Mouse (Mus musculus): ENCODE results near the gene Apbb1. TPM values are rescaled to one million over a fixed set of nuclear protein-coding genes. Genes with fewer than 3 reads are reported as not detected.

Gene Apbb1
- polyA plus RNA-seq, 1 experiment = 34.3 TPM

- TF ChIP-seq USF1 (IDR thresholded peaks at IDR 0.05; ENCODE audit: low read depth) (no peak), POLR2AphosphoS2 (IDR thresholded peaks at IDR 0.05; ENCODE audit: insufficient read length, low read depth) (no peak), TCF12 (IDR thresholded peaks at IDR 0.05; ENCODE audit: insufficient read depth, poor library complexity, severe bottlenecking) (no peak), E2F4 (IDR thresholded peaks at IDR 0.05; ENCODE audit: insufficient read depth) (no peak), MYOD1 (IDR thresholded peaks at IDR 0.05; ENCODE audit: control insufficient read depth in 1 of 3, insufficient read length in 2 of 3, low read depth in 2 of 3) (no peak), POLR2A (IDR thresholded peaks at IDR 0.05; ENCODE audit: insufficient read length, low read depth) (no peak), CEBPB (IDR thresholded peaks at IDR 0.05; ENCODE audit: insufficient read depth, poor library complexity, severe bottlenecking) (no peak), MYOG (IDR thresholded peaks at IDR 0.05; ENCODE audit: control insufficient read depth in 1 of 3, insufficient read depth in 1 of 3, insufficient read length in 2 of 3, low read depth in 2 of 3) (no peak), TCF3 (IDR thresholded peaks at IDR 0.05; ENCODE audit: insufficient read length, low read depth) (no peak), SRF (IDR thresholded peaks at IDR 0.05; ENCODE audit: control insufficient read depth, insufficient read length, low read depth) (no peak), MAX (IDR thresholded peaks at IDR 0.05; ENCODE audit: low read depth) (no peak), REST (IDR thresholded peaks at IDR 0.05; ENCODE audit: insufficient read depth, insufficient read length) (no peak)
- Histone ChIP-seq H3K27me3 (ENCODE audit: control insufficient read depth, insufficient read depth, insufficient read length) (no peaks in the 10 kb centered on the region), H3K79me2 (ENCODE audit: control insufficient read depth, insufficient read depth) (no peaks in the 10 kb centered on the region), H3K4me3 (no peak overlapping the region), H3K36me3 (ENCODE audit: control insufficient read depth, insufficient read depth) (no peaks in the 10 kb centered on the region), H3ac (ENCODE audit: control insufficient read depth, insufficient read length) (no peak overlapping the region), H3K4me2 (ENCODE audit: low read depth) (no peak overlapping the region)
Measured at GRCm38 (mm10) chr7:105556406-105556805, 25.0 kb downstream of the Apbb1 start.

GRCm38 (mm10) chr7:105555571-105555970 is 25.9 kb downstream of the Apbb1 start:
- Histone ChIP-seq H3K4me3 (no peak overlapping the region), H3K79me2 (ENCODE audit: control insufficient read depth, insufficient read depth) (no peaks in the 10 kb centered on the region), H3K27me3 (ENCODE audit: control insufficient read depth, insufficient read depth, insufficient read length) (no peaks in the 10 kb centered on the region), H3K36me3 (ENCODE audit: control insufficient read depth, insufficient read depth) (no peaks in the 10 kb centered on the region), H3ac (ENCODE audit: control insufficient read depth, insufficient read length) (no peak overlapping the region), H3K4me2 (ENCODE audit: low read depth) (peak overlapping the region; percentile 79)
- TF ChIP-seq MYOD1 (IDR thresholded peaks at IDR 0.05; ENCODE audit: control insufficient read depth in 1 of 3, insufficient read length in 2 of 3, low read depth in 2 of 3) (no peak), TCF3 (IDR thresholded peaks at IDR 0.05; ENCODE audit: insufficient read length, low read depth) (no peak), CEBPB (IDR thresholded peaks at IDR 0.05; ENCODE audit: insufficient read depth, poor library complexity, severe bottlenecking) (no peak), E2F4 (IDR thresholded peaks at IDR 0.05; ENCODE audit: insufficient read depth) (no peak), MAX (IDR thresholded peaks at IDR 0.05; ENCODE audit: low read depth) (no peak), POLR2AphosphoS2 (IDR thresholded peaks at IDR 0.05; ENCODE audit: insufficient read length, low read depth) (no peak), POLR2A (IDR thresholded peaks at IDR 0.05; ENCODE audit: insufficient read length, low read depth) (no peak), MYOG (IDR thresholded peaks at IDR 0.05; ENCODE audit: control insufficient read depth in 1 of 3, insufficient read depth in 1 of 3, insufficient read length in 2 of 3, low read depth in 2 of 3) (no peak), TCF12 (IDR thresholded peaks at IDR 0.05; ENCODE audit: insufficient read depth, poor library complexity, severe bottlenecking) (no peak), SRF (IDR thresholded peaks at IDR 0.05; ENCODE audit: control insufficient read depth, insufficient read length, low read depth) (no peak), REST (IDR thresholded peaks at IDR 0.05; ENCODE audit: insufficient read depth, insufficient read length) (no peak), USF1 (IDR thresholded peaks at IDR 0.05; ENCODE audit: low read depth) (no peak)

DNA sequence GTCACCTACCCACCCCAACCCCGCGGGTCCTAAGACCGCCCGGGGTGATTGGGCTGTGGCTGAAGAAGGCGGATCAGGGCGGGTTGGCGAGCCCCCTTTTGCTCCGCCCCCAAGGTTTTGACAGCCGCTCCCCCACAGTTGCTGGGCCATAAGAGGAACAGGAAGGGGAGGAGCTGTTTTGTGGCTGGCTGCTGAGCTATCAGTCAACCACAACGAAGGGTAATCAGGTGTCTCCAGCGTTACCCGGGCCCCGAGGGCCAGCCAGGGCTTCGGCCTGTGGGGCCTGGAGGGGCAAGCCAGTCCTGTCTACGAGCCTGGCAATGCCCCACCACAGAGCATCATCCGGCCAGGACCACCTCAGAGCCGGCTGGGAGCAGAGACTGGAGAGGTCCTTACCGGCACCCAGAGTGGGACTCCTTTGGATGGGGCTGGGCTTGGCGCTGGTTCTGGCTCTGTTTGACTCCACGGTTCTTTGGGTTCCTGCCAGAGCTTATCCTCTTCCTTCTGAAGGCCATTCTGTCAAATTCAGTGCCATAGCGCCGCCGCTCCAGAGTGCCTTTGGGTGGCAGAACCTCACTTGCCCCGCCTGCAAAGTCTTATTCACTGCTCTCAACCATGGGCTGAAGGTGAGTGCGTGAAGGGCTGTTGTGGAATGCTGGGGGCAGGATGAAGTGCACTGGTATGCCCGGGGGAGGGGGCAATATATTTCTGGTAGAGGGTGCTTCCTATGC is 27.1 kb downstream of the Apbb1 start, which contains the start of gene Smpd1:
TSS of gene Smpd1 (plus strand) at position 149 of the 731 bp plus-strand sequence.
- H3K4me2 ChIP-seq (ENCODE audit: low read depth) = peak within 1 kb of the TSS; percentile 79
- no peaks in the 10 kb centered on the region for H3K36me3 ChIP-seq (ENCODE audit: control insufficient read depth, insufficient read depth)
- H3K27me3 ChIP-seq (ENCODE audit: control insufficient read depth, insufficient read depth, insufficient read length) = no peaks in the 10 kb centered on the region
- H3K4me3 ChIP-seq = peak within 1 kb of the TSS; percentile 50
- H3K79me2 ChIP-seq (ENCODE audit: control insufficient read depth, insufficient read depth) = no peaks in the 10 kb centered on the region
- peak within 1 kb of the TSS; percentile 22 for H3ac ChIP-seq (ENCODE audit: control insufficient read depth, insufficient read length)
- peak; percentile 78 for TF ChIP-seq SRF (IDR thresholded peaks at IDR 0.05; ENCODE audit: control insufficient read depth, insufficient read length, low read depth)
- TF ChIP-seq MYOD1 (IDR thresholded peaks at IDR 0.05; ENCODE audit: control insufficient read depth in 1 of 3, insufficient read length in 2 of 3, low read depth in 2 of 3) = peak in 1 of 3 experiments; percentile 8
- peak; percentile 64 for TF ChIP-seq POLR2AphosphoS2 (IDR thresholded peaks at IDR 0.05; ENCODE audit: insufficient read length, low read depth)
- no peak for TF ChIP-seq REST (IDR thresholded peaks at IDR 0.05; ENCODE audit: insufficient read depth, insufficient read length)
- no peak for TF ChIP-seq MYOG (IDR thresholded peaks at IDR 0.05; ENCODE audit: control insufficient read depth in 1 of 3, insufficient read depth in 1 of 3, insufficient read length in 2 of 3, low read depth in 2 of 3)
- no peak for TF ChIP-seq TCF12 (IDR thresholded peaks at IDR 0.05; ENCODE audit: insufficient read depth, poor library complexity, severe bottlenecking)
- TF ChIP-seq E2F4 (IDR thresholded peaks at IDR 0.05; ENCODE audit: insufficient read depth) = no peak
- TF ChIP-seq CEBPB (IDR thresholded peaks at IDR 0.05; ENCODE audit: insufficient read depth, poor library complexity, severe bottlenecking) = no peak
- no peak for TF ChIP-seq MAX (IDR thresholded peaks at IDR 0.05; ENCODE audit: low read depth)
- peak; percentile 54 for TF ChIP-seq POLR2A (IDR thresholded peaks at IDR 0.05; ENCODE audit: insufficient read length, low read depth)

DNA sequence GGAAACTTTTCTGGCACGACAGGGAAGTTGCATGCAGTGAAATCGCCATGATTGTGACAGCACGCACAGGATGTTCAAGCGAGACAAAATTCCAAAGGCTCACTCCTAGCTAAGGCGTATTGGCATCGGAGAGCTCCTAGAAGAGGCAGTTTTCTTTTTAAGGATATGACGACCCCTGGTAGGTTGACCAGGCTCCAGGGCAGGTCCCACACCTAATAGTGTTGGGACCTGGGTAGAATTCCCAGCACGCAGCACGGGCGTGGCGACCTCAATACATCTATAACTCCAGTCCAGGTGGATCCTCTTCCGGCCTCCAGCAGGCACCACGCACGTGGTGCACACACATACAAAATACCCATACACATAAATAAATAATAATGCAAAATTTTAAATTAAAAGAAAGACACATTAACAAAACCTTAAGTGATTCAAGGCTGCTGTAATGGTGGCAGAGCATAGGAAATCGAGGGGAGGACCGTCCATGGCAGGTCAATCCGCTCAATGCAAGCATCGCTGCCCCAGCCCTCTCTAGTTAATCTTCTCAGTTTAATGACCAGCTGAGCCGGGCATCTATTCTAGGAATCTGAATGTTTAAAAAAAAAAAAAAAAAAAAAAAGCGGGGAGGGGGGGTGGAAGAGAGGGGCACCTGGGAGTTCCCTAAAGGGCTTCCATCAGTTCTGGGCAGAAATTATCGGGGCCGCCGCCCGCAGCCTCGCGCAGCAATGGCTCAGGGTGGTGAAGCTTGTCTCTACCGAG is 27.8 kb downstream of the Apbb1 start:
- Histone ChIP-seq H3ac (ENCODE audit: control insufficient read depth, insufficient read length) (peak overlapping the region; percentile 22), H3K79me2 (ENCODE audit: control insufficient read depth, insufficient read depth) (no peaks in the 10 kb centered on the region), H3K36me3 (ENCODE audit: control insufficient read depth, insufficient read depth) (no peaks in the 10 kb centered on the region), H3K4me3 (peak overlapping the region; percentile 50), H3K27me3 (ENCODE audit: control insufficient read depth, insufficient read depth, insufficient read length) (no peaks in the 10 kb centered on the region), H3K4me2 (ENCODE audit: low read depth) (peak overlapping the region; percentile 79)
- TF ChIP-seq MYOG (IDR thresholded peaks at IDR 0.05; ENCODE audit: control insufficient read depth in 1 of 3, insufficient read depth in 1 of 3, insufficient read length in 2 of 3, low read depth in 2 of 3) = no peak
- TF ChIP-seq MYOD1 (IDR thresholded peaks at IDR 0.05; ENCODE audit: control insufficient read depth in 1 of 3, insufficient read length in 2 of 3, low read depth in 2 of 3) = no peak
- no peak for TF ChIP-seq POLR2A (IDR thresholded peaks at IDR 0.05; ENCODE audit: insufficient read length, low read depth)
- no peak for TF ChIP-seq SRF (IDR thresholded peaks at IDR 0.05; ENCODE audit: control insufficient read depth, insufficient read length, low read depth)
- no peak for TF ChIP-seq REST (IDR thresholded peaks at IDR 0.05; ENCODE audit: insufficient read depth, insufficient read length)
- no peak for TF ChIP-seq TCF3 (IDR thresholded peaks at IDR 0.05; ENCODE audit: insufficient read length, low read depth)
- TF ChIP-seq E2F4 (IDR thresholded peaks at IDR 0.05; ENCODE audit: insufficient read depth) = no peak
- TF ChIP-seq POLR2AphosphoS2 (IDR thresholded peaks at IDR 0.05; ENCODE audit: insufficient read length, low read depth) = no peak
- TF ChIP-seq USF1 (IDR thresholded peaks at IDR 0.05; ENCODE audit: low read depth) = no peak
- no peak for TF ChIP-seq CEBPB (IDR thresholded peaks at IDR 0.05; ENCODE audit: insufficient read depth, poor library complexity, severe bottlenecking)
- TF ChIP-seq TCF12 (IDR thresholded peaks at IDR 0.05; ENCODE audit: insufficient read depth, poor library complexity, severe bottlenecking) = no peak
- TF ChIP-seq MAX (IDR thresholded peaks at IDR 0.05; ENCODE audit: low read depth) = no peak

Measured in myocyte (in vitro differentiated cells).